ENCODE assay signal across 27 mouse cellular contexts in genomic region chr3:137691503-137691902, GRCm38 (mm10). TPM values are rescaled to one million over a fixed set of nuclear protein-coding genes. Genes with fewer than 3 reads are reported as not detected.
"Had no signal": no experiment of that assay in that cellular context is flagged by ENCODE, and none has a peak within 500 bp of the region (broad histone marks: within the 10 kb centered on the region; RNA-seq: fewer than 3 reads in every experiment).

No protein-coding gene starts in this region.

- H3K9me3 ChIP-seq: intestine, embryonic 15.5 days; limb, embryonic 10.5 days; limb, embryonic 13.5 days; liver, embryonic 12.5 days; liver, embryonic 15.5 days had no signal

- H3K36me3 ChIP-seq: intestine, embryonic 15.5 days; limb, embryonic 10.5 days; limb, embryonic 13.5 days; liver, embryonic 12.5 days; liver, embryonic 15.5 days had no signal

- H3K9ac ChIP-seq: intestine, embryonic 15.5 days; limb, embryonic 13.5 days; liver, embryonic 12.5 days; liver, embryonic 15.5 days had no signal

- H3K27me3 ChIP-seq: intestine, embryonic 15.5 days; limb, embryonic 13.5 days; liver, embryonic 12.5 days; liver, embryonic 15.5 days had no signal

- H3K4me1 ChIP-seq: intestine, embryonic 15.5 days; limb, embryonic 10.5 days; limb, embryonic 13.5 days; liver, embryonic 12.5 days; liver, embryonic 15.5 days had no signal

- H3K27ac ChIP-seq: intestine, embryonic 15.5 days; limb, embryonic 10.5 days; limb, embryonic 13.5 days; liver, embryonic 12.5 days; liver, embryonic 15.5 days; macrophage had no signal

- ATAC-seq: intestine, embryonic 15.5 days; liver, embryonic 12.5 days; lung, postnatal 0 days had no signal

- DNase-seq: kidney, adult 8-10 months; kidney, postnatal 25 days; liver; lung, adult 18-20 months; midbrain, embryonic 14.5 days; thymus, adult 18-20 months; thymus, postnatal 36 days had no signal

- H3K4me3 ChIP-seq: intestine, embryonic 15.5 days; limb, embryonic 10.5 days; limb, embryonic 13.5 days; liver, embryonic 12.5 days; liver, embryonic 15.5 days had no signal

- H3K4me2 ChIP-seq: intestine, embryonic 15.5 days; limb, embryonic 13.5 days; liver, embryonic 12.5 days; liver, embryonic 15.5 days had no signal

RNA-seq across cellular contexts. Expression of gene Gm21962, which starts 20.2 kb away (rescaled TPM):
- total RNA-seq: layer of hippocampus, adult 18-20 months; layer of hippocampus, postnatal 25 days; left cerebral cortex, adult 18-20 months; left cerebral cortex, postnatal 25 days; megakaryocyte, adult 5-6 weeks; midbrain, postnatal 0 days had no signal
- polyA plus RNA-seq: intestine, embryonic 15.5 days; limb, embryonic 10.5 days; limb, embryonic 13.5 days; liver, embryonic 12.5 days; liver, embryonic 15.5 days; lung, postnatal 0 days; macrophage; midbrain, embryonic 14.5 days; midbrain, postnatal 0 days; neural tube, embryonic 11.5 days; neural tube, embryonic 14.5 days; small intestine, adult 2 months; spleen, adult 2 months; stomach, embryonic 16.5 days; testis, adult 2 months; urinary bladder, adult 2 months had no signal
